In genomic region chr1:51530191-51530926, GRCm38 (mm10) we compare ENCODE assay signal across 8 mouse cellular contexts. TPM values are rescaled to one million over a fixed set of nuclear protein-coding genes. Genes with fewer than 3 reads are reported as not detected.
DNase-seq lines count a peak whose midpoint lies in the region; ATAC-seq and TF ChIP-seq lines count a peak whose summit lies in the region.

No protein-coding gene starts in this region.

- no peaks in the 10 kb centered on the region for H3K36me3 ChIP-seq in heart, embryonic 15.5 days
- no peaks in the 10 kb centered on the region for H3K36me3 ChIP-seq in kidney, adult 2 months (ENCODE audit: control insufficient read depth, insufficient read depth, low read length)

- peak overlapping the region; percentile 31 for H3K27ac ChIP-seq in heart, embryonic 15.5 days
- H3K27ac ChIP-seq in cerebellum, adult 2 months (ENCODE audit: insufficient read depth, low read length): peak overlapping the region; percentile 68
- H3K27ac ChIP-seq in kidney, adult 2 months (ENCODE audit: insufficient read depth, low read depth, low read length): peak overlapping the region; percentile 67

- no peak overlapping the region for H3K4me2 ChIP-seq in heart, embryonic 15.5 days

- H3K4me3 ChIP-seq in heart, embryonic 15.5 days: no peak overlapping the region
- no peak overlapping the region for H3K4me3 ChIP-seq in cerebellum, adult 2 months (replicated peaks; ENCODE audit: insufficient read depth, low read depth, low read length)
- H3K4me3 ChIP-seq in kidney, adult 2 months (ENCODE audit: insufficient read depth, low read depth, low read length): no peak overlapping the region

- no peak for ATAC-seq in heart, embryonic 15.5 days (replicated peaks; ENCODE audit: insufficient number of reproducible peaks, insufficient read depth, low FRiP score, low read depth)

- 61% methylated on average over 9 of the region's 9 CpGs for WGBS in heart, embryonic 15.5 days
- WGBS in cerebellum, adult 2 months: 35% methylated on average over 9 of the region's 9 CpGs
- WGBS in kidney, adult 2 months: 54% methylated on average over 9 of the region's 9 CpGs

- no peaks in the 10 kb centered on the region for H3K27me3 ChIP-seq in heart, embryonic 15.5 days
- no peaks in the 10 kb centered on the region for H3K27me3 ChIP-seq in cerebellum, adult 2 months (ENCODE audit: control insufficient read depth, insufficient read depth, low read length)
- H3K27me3 ChIP-seq in kidney, adult 2 months (replicated peaks; ENCODE audit: control insufficient read depth, insufficient read depth, low read length): no peaks in the 10 kb centered on the region

- H3K4me1 ChIP-seq in heart, embryonic 15.5 days (replicated peaks): peaks cover 15% of the 10 kb centered on the region
- H3K4me1 ChIP-seq in cerebellum, adult 2 months (ENCODE audit: control insufficient read depth, insufficient read depth, low read length): peaks cover 15% of the 10 kb centered on the region
- peaks cover 25% of the 10 kb centered on the region for H3K4me1 ChIP-seq in kidney, adult 2 months (ENCODE audit: control insufficient read depth, insufficient read depth, low read length)

- TF ChIP-seq CTCF in cerebellum, adult 2 months (IDR thresholded peaks at IDR 0.05; ENCODE audit: borderline replicate concordance, insufficient read depth, low read depth, low read length): no peak
- TF ChIP-seq CTCF in kidney, adult 2 months (conservative IDR thresholded peaks at IDR 0.05; ENCODE audit: insufficient read depth, insufficient read length, low read depth, low read length): no peak

- no peak overlapping the region for H3K9ac ChIP-seq in heart, embryonic 15.5 days

- intact Hi-C loops in left cerebral cortex, postnatal 10 days (cut with DNase I): no loop called here
- intact Hi-C loops in gastrocnemius, postnatal 36 days (cut with DNase I): no loop called here

- DNase-seq in heart, adult 9 months (ENCODE audit: low spot score in 2 of 2): no peak
- peak; percentile 76 to 88 for DNase-seq in cerebellum, adult 2 months
- peak; percentile 86 for DNase-seq in kidney, adult 2 months
- peak; percentile 61 for DNase-seq in lung, postnatal 36 days
- DNase-seq in left cerebral cortex, postnatal 10 days (ENCODE audit: extremely low spot score in 1 of 2, low spot score in 2 of 2): no peak
- no peak for DNase-seq in layer of hippocampus, adult 9-10 months (ENCODE audit: low spot score)
- DNase-seq in gastrocnemius, postnatal 36 days: no peak

- no peak for TF ChIP-seq POLR2A in cerebellum, adult 2 months (IDR thresholded peaks at IDR 0.05; ENCODE audit: borderline replicate concordance, insufficient read depth, low read length)
- no peak for TF ChIP-seq POLR2A in kidney, adult 2 months (IDR thresholded peaks at IDR 0.05; ENCODE audit: low read depth, low read length)

- no peaks in the 10 kb centered on the region for H3K9me3 ChIP-seq in heart, embryonic 15.5 days (replicated peaks)

RNA-seq across cellular contexts. Expression of gene Nabp1, which starts 52.1 kb away (rescaled TPM):
- 19.2 and 21.8 TPM in 2 replicates for polyA plus RNA-seq in heart, embryonic 15.5 days (2015; fragmentation: Nextera tagmentation; extraction: Ambion mirVana)
- polyA plus RNA-seq in cerebellum, adult 2 months (2012; rRNA removed): 8.2 and 9.6 TPM in 2 replicates
- 28.6 and 33.1 TPM in 2 replicates for polyA plus RNA-seq in kidney, adult 2 months (2012; rRNA removed)
- 10 to 100 TPM in 1 of 2 experiments, 1 to 10 TPM in 1; 9.4 to 12.9 TPM for total RNA-seq in left cerebral cortex, postnatal 10 days (2021)
- 10 to 100 TPM; 14.6 to 19.4 TPM for total RNA-seq in gastrocnemius, postnatal 36 days (2021)

Comparison
In these comparisons a context has a peak if more than half of its experiments do, and no peak if none do; other contexts are left out.
1. DNase-seq: peak in cerebellum, adult 2 months (2 of 2), kidney, adult 2 months (single experiment) and lung, postnatal 36 days (single experiment); none in heart, adult 9 months (0 of 2), left cerebral cortex, postnatal 10 days (0 of 2), layer of hippocampus, adult 9-10 months (single experiment) and gastrocnemius, postnatal 36 days (0 of 2).
2. Peak in every context shown above with its lines, with median percentiles within 50 percentile points of each other: H3K27ac ChIP-seq.